Mouse (Mus musculus): ENCODE data around the gene Cachd1.

DNA sequence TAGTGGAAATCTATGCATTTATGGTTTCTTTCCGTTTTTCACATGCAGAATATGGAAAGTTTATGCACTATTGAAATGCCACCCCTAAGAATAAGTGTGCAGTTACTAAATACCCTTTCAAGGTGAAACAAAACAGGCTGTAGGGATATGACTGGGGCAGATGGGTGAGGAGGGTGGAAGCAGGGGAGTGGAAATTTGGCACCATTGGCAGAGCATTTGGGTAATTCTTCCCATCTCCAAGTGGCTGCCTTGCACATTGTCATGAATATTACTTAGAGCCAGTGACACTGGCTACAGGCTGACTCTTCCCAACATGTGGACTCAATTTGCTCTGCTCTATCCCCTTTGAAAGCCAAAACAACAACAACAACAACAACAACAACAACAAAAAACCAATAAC lies 77.0 kb downstream of the Cachd1 start:
- TF ChIP-seq CTCF (IDR thresholded peaks at IDR 0.05; ENCODE audit: low read depth, low read length): no peak
- TF ChIP-seq POLR2A (IDR thresholded peaks at IDR 0.05; ENCODE audit: insufficient read depth, low read length): no peak
